Mouse (Mus musculus): ENCODE results near the gene Suclg2. TPM values are rescaled to one million over a fixed set of nuclear protein-coding genes. Genes with fewer than 3 reads are reported as not detected.

Gene Suclg2
- polyA plus RNA-seq, 1 experiment from 2014 or later = 92.2 TPM

DNA sequence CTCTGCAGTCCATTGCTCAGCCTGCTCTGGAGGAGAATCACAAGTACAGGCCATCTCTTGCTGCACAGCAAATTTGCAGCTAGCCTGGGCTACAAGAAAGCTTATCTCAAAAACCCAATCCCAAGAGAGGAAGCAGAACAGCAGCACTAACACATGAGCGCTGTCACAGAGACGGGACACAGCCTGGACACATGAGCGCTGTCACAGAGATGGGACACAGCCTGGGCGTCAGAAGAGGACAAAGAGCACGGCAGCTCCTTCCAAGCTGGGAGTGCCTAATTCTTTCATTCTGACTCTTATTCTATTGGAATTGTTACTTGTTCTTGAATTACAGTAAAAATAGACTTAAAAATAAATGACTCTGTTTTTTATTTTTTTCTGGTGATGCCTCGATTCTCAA, 126.2 kb downstream of the Suclg2 start:
- Histone ChIP-seq H3K36me3 (peaks cover 17% of the 10 kb centered on the region), H3K4me2 (no peak overlapping the region), H3K27ac (replicated peaks) (no peak overlapping the region), H3K4me3 (no peak overlapping the region), H3K4me1 (peaks cover 9% of the 10 kb centered on the region; the same call in 1 of the 2 replicates), H3K9ac (no peak overlapping the region), H3K9me3 (no peaks in the 10 kb centered on the region), H3K27me3 (replicated peaks) (no peaks in the 10 kb centered on the region)
- 79% methylated on average over 6 of the region's 6 CpGs for WGBS
- ATAC-seq (ENCODE audit: extremely low read depth, insufficient number of reproducible peaks, low FRiP score, low TSS enrichment) = no peak

DNA sequence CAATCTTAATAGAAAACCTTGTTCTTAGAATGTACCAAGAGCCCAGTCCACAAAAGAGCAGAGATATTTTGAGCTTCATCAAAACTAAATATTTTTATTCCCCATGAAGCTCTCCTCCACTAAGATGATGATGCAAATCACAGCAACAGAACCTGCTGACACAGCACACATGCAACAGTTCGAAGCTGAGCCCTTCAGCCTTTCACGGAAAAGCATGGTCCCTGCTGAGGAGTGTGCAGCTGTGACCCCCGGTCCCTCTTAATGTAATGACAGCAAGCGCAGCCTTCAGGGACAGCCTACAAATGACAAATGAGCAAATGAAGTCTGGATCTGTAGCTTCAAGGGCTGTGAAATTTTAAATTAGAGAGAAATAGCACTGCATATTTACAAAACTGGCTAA, 128.1 kb downstream of the Suclg2 start:
- 66% methylated on average over 4 of the region's 4 CpGs for WGBS
- H3K36me3 ChIP-seq = peaks cover 17% of the 10 kb centered on the region
- H3K4me1 ChIP-seq = no peaks in the 10 kb centered on the region
- ATAC-seq (ENCODE audit: extremely low read depth, insufficient number of reproducible peaks, low FRiP score, low TSS enrichment) = no peak
- H3K9me3 ChIP-seq = no peaks in the 10 kb centered on the region
- no peak overlapping the region for H3K27ac ChIP-seq (replicated peaks)
- H3K4me2 ChIP-seq = no peak overlapping the region
- H3K4me3 ChIP-seq = no peak overlapping the region
- no peak overlapping the region for H3K9ac ChIP-seq
- H3K27me3 ChIP-seq (replicated peaks) = no peaks in the 10 kb centered on the region

- Histone ChIP-seq H3K4me1 (no peaks in the 10 kb centered on the region), H3K4me3 (no peak overlapping the region), H3K4me2 (no peak overlapping the region), H3K27ac (replicated peaks) (no peak overlapping the region), H3K36me3 (peaks cover 13% of the 10 kb centered on the region), H3K9ac (no peak overlapping the region), H3K9me3 (peaks cover 3% of the 10 kb centered on the region; the same call in 1 of the 2 replicates), H3K27me3 (replicated peaks) (no peaks in the 10 kb centered on the region)
- 84% methylated on average over 6 of the region's 6 CpGs for WGBS
- no peak for ATAC-seq (ENCODE audit: extremely low read depth, insufficient number of reproducible peaks, low FRiP score, low TSS enrichment)
Observed at GRCm38 (mm10) chr6:95587108-95587796, 131.3 kb downstream of the Suclg2 start.

GRCm38 (mm10) chr6:95581893-95582292, 136.7 kb downstream of the Suclg2 start:
- Histone ChIP-seq H3K27ac (replicated peaks) (no peak overlapping the region), H3K9me3 (peaks cover 3% of the 10 kb centered on the region; the same call in 1 of the 2 replicates), H3K4me1 (no peaks in the 10 kb centered on the region), H3K36me3 (peaks cover 19% of the 10 kb centered on the region), H3K27me3 (replicated peaks) (no peaks in the 10 kb centered on the region), H3K9ac (no peak overlapping the region), H3K4me3 (no peak overlapping the region), H3K4me2 (no peak overlapping the region)
- 79% methylated on average over 3 of the region's 3 CpGs for WGBS
- ATAC-seq (ENCODE audit: extremely low read depth, insufficient number of reproducible peaks, low FRiP score, low TSS enrichment) = no peak

DNA sequence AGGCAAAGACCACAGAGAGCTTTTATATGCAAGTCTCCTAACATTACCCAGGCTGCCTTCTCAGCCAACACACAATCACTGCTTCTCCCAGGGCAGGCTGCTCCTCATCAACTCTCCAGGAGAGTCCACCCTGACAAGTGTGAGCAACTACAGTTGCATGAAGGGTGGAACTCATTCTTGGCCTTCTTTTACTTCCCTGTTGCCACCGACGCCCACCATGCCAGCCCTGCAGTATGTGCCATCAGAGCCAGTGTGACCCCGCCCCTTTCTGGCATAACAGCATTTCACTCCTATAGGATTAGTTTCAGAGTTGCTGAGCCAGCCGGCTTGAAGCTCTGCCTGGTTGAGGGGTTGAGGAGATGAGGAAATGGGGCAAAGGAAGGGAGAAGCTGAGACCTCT, 138.8 kb downstream of the Suclg2 start:
- no peak overlapping the region for H3K9ac ChIP-seq
- peaks cover 3% of the 10 kb centered on the region; the same call in 1 of the 2 replicates for H3K9me3 ChIP-seq
- H3K27ac ChIP-seq (replicated peaks) = no peak overlapping the region
- H3K4me1 ChIP-seq = no peaks in the 10 kb centered on the region
- H3K27me3 ChIP-seq (replicated peaks) = no peaks in the 10 kb centered on the region
- H3K4me3 ChIP-seq = no peak overlapping the region
- H3K4me2 ChIP-seq = no peak overlapping the region
- WGBS = 76% methylated on average over 4 of the region's 4 CpGs
- ATAC-seq (ENCODE audit: extremely low read depth, insufficient number of reproducible peaks, low FRiP score, low TSS enrichment) = no peak
- peaks cover 19% of the 10 kb centered on the region for H3K36me3 ChIP-seq

DNA sequence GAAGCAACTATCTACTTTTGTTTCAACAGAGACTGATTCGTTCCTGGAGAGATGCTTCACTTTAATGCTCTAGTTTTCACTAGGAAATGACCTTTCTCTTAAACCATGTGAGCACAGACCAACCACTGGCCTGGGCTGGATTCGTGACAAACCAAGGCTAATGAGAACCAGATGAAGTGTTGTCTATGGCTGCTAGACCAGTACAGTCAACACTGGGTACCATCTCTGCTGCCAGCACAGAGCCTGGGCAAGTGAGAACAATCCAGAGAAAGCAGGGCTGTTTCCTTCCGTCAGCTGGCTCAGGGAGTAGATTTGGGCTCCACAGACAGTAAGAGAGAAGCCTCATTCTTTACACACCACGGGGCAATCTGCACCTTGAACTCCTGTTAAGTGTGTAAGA, 143.1 kb downstream of the Suclg2 start:
- 0 out of 2 replicates have a peak, but pooled peaks cover 3% of the 10 kb centered on the region for H3K4me1 ChIP-seq
- no peaks in the 10 kb centered on the region for H3K9me3 ChIP-seq
- H3K27me3 ChIP-seq (replicated peaks) = no peaks in the 10 kb centered on the region
- no peak overlapping the region for H3K9ac ChIP-seq
- H3K36me3 ChIP-seq = peaks cover 10% of the 10 kb centered on the region
- no peak overlapping the region for H3K4me2 ChIP-seq
- no peak overlapping the region for H3K27ac ChIP-seq (replicated peaks)
- ATAC-seq (ENCODE audit: extremely low read depth, insufficient number of reproducible peaks, low FRiP score, low TSS enrichment) = no peak
- WGBS = 61% methylated on average over 4 of the region's 4 CpGs
- H3K4me3 ChIP-seq = no peak overlapping the region

GRCm38 (mm10) chr6:95574867-95575266, 143.7 kb downstream of the Suclg2 start:
- 0 out of 2 replicates have a peak, but pooled peaks cover 3% of the 10 kb centered on the region for H3K4me1 ChIP-seq
- H3K36me3 ChIP-seq = peaks cover 10% of the 10 kb centered on the region
- H3K4me3 ChIP-seq = no peak overlapping the region
- H3K27ac ChIP-seq (replicated peaks) = no peak overlapping the region
- no peak overlapping the region for H3K9ac ChIP-seq
- WGBS = 63% methylated on average over 3 of the region's 3 CpGs
- no peak overlapping the region for H3K4me2 ChIP-seq
- H3K27me3 ChIP-seq (replicated peaks) = no peaks in the 10 kb centered on the region
- no peaks in the 10 kb centered on the region for H3K9me3 ChIP-seq
- ATAC-seq (ENCODE audit: extremely low read depth, insufficient number of reproducible peaks, low FRiP score, low TSS enrichment) = no peak

DNA sequence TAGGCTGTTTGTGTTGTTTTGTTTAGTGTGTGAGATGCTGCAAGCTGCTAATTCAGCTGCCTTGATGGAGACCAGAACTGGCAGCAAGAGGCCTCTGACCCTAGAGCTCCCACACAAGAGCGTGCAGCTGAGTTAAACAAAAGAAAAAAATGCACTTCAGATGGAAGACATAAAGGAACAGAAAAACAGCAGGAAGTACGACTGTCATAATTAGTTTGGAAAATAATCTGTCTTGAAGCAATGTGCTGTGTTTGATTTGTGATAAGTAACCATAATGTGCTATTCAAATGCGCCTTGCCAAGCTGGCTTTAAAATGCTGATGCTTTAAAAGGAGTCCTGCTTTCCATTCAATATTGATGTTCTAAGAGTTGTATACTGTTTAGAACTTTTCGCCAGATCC, 144.2 kb downstream of the Suclg2 start:
- H3K4me2 ChIP-seq = no peak overlapping the region
- H3K36me3 ChIP-seq = peaks cover 10% of the 10 kb centered on the region
- no peak overlapping the region for H3K27ac ChIP-seq (replicated peaks)
- no peak overlapping the region for H3K4me3 ChIP-seq
- 59% methylated on average over 4 of the region's 4 CpGs for WGBS
- no peaks in the 10 kb centered on the region for H3K9me3 ChIP-seq
- H3K4me1 ChIP-seq = 0 out of 2 replicates have a peak, but pooled peaks cover 3% of the 10 kb centered on the region
- no peak overlapping the region for H3K9ac ChIP-seq
- no peaks in the 10 kb centered on the region for H3K27me3 ChIP-seq (replicated peaks)
- no peak for ATAC-seq (ENCODE audit: extremely low read depth, insufficient number of reproducible peaks, low FRiP score, low TSS enrichment)

GRCm38 (mm10) chr6:95573035-95573759, 145.4 kb downstream of the Suclg2 start:
- H3K9ac ChIP-seq = no peak overlapping the region

GRCm38 (mm10) chr6:95571620-95572019, 147.0 kb downstream of the Suclg2 start:
- ATAC-seq (ENCODE audit: extremely low read depth, insufficient number of reproducible peaks, low FRiP score, low TSS enrichment) = no peak
- WGBS = 77% methylated on average over 3 of the region's 3 CpGs
- 0 out of 2 replicates have a peak, but pooled peaks cover 3% of the 10 kb centered on the region for H3K4me1 ChIP-seq
- no peak overlapping the region for H3K9ac ChIP-seq
- peaks cover 6% of the 10 kb centered on the region for H3K36me3 ChIP-seq
- H3K4me2 ChIP-seq = no peak overlapping the region
- no peak overlapping the region for H3K27ac ChIP-seq (replicated peaks)
- no peak overlapping the region for H3K4me3 ChIP-seq
- no peaks in the 10 kb centered on the region for H3K27me3 ChIP-seq (replicated peaks)
- no peaks in the 10 kb centered on the region for H3K9me3 ChIP-seq

More at GRCm38 (mm10) chr6:95573035-95573759, 145.4 kb downstream of the Suclg2 start:
- ATAC-seq (ENCODE audit: extremely low read depth, insufficient number of reproducible peaks, low FRiP score, low TSS enrichment) = no peak
- H3K9me3 ChIP-seq = no peaks in the 10 kb centered on the region
- WGBS = 85% methylated on average over 3 of the region's 3 CpGs
- H3K4me2 ChIP-seq = no peak overlapping the region
- no peak overlapping the region for H3K4me3 ChIP-seq
- H3K36me3 ChIP-seq = peaks cover 7% of the 10 kb centered on the region
- 0 out of 2 replicates have a peak, but pooled peaks cover 3% of the 10 kb centered on the region for H3K4me1 ChIP-seq
- no peak overlapping the region for H3K27ac ChIP-seq (replicated peaks)
- no peaks in the 10 kb centered on the region for H3K27me3 ChIP-seq (replicated peaks)

DNA sequence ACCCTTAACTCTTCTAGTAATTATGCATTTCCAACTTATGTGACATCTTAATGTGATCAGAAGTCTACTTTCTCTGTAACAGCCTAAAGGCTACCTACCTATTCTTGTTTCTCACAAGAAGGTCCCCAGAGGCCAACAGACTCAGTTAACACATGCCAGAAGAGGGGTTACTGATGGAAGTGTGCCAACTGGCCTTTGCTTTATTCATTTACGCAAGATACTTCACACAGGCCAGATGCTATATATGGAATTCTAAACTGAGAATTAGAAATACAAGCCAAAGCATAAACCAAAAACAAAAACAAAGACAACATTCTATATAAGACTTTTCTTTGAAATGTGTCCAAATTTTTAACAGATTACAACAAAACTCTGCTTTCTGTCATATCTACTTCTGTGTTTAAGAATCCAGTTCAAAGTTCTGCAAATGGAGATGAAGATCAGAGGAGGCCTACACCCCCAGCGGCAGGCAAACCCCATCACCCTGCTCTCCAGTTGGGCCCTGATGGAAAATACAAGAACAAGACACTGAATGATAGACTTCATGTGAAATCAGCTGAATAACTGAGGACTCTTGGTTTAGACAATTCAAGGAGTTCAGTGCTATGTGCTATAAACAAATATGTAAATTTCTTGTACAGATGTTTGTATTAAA, 155.1 kb downstream of the Suclg2 start:
- no peak for ATAC-seq (ENCODE audit: extremely low read depth, insufficient number of reproducible peaks, low FRiP score, low TSS enrichment)
- Histone ChIP-seq H3K36me3 (peaks cover 7% of the 10 kb centered on the region; the same call in 1 of the 2 replicates), H3K4me3 (no peak overlapping the region), H3K27me3 (replicated peaks) (no peaks in the 10 kb centered on the region), H3K4me1 (no peaks in the 10 kb centered on the region), H3K9me3 (no peaks in the 10 kb centered on the region), H3K9ac (no peak overlapping the region), H3K4me2 (no peak overlapping the region), H3K27ac (replicated peaks) (no peak overlapping the region)
- 83% methylated on average over 2 of the region's 2 CpGs for WGBS
